In genomic region chr2:76406151-76406936, GRCm38 (mm10) we compare ENCODE assay signal across 8 mouse cellular contexts. TPM values are rescaled to one million over a fixed set of nuclear protein-coding genes. Genes with fewer than 3 reads are reported as not detected.
A peak's percentile ranks its signal among the peaks of the same experiment; 100 is the strongest.
DNase-seq lines count a peak whose midpoint lies in the region; ATAC-seq and TF ChIP-seq lines count a peak whose summit lies in the region.

Osbpl6 (plus strand) TSS chr2:76406508.

- no peak for TF ChIP-seq RAD21 in CH12.LX (IDR thresholded peaks at IDR 0.05; ENCODE audit: low read depth, low read length)

- in situ Hi-C loops in CH12.LX (cut with MboI; ENCODE audit: low pct_ligation_motif_present, low pct_unique_long_range_greater_than_20kb, low sequenced_read_pairs), result no loop called here

- peak within 1 kb of the TSS; percentile 83 for H3K4me2 ChIP-seq in CH12.LX (ENCODE audit: insufficient read depth, low read depth, poor library complexity, severe bottlenecking)
- H3K4me2 ChIP-seq in forebrain, embryonic 14.5 days (ENCODE audit: low read length), result peak within 1 kb of the TSS; percentile 80
- H3K4me2 ChIP-seq in heart, embryonic 16.5 days (ENCODE audit: low read depth, low read length), result peak within 1 kb of the TSS; percentile 84
- peak within 1 kb of the TSS; percentile 65 for H3K4me2 ChIP-seq in liver, embryonic 14.5 days (ENCODE audit: low read depth)
- H3K4me2 ChIP-seq in neural tube, embryonic 12.5 days (replicated peaks), result peak within 1 kb of the TSS; percentile 88

- H3K4me1 ChIP-seq in CH12.LX (ENCODE audit: control insufficient read depth in 1 of 2, insufficient read depth in 2 of 2), result peaks cover 0 to 9% of the 10 kb centered on the region in 2 experiments; a peak in 3 of 4 replicates
- no peaks in the 10 kb centered on the region for H3K4me1 ChIP-seq in brown adipose tissue, adult 24 weeks (ENCODE audit: control insufficient read depth, insufficient read depth, insufficient read length, low read length)
- H3K4me1 ChIP-seq in forebrain, embryonic 14.5 days (ENCODE audit: control insufficient read depth, insufficient read depth, low read length), result no peaks in the 10 kb centered on the region; the same call in 1 of the 2 replicates
- peaks cover 6% of the 10 kb centered on the region; the same call in 1 of the 2 replicates for H3K4me1 ChIP-seq in heart, embryonic 16.5 days (ENCODE audit: control insufficient read depth, insufficient read depth, low read length)
- H3K4me1 ChIP-seq in liver, embryonic 14.5 days (replicated peaks; ENCODE audit: control insufficient read depth in 2 of 2, insufficient read depth in 2 of 2, low read length in 1 of 2), result no peaks in the 10 kb centered on the region
- peaks cover 7% of the 10 kb centered on the region; the same call in 1 of the 2 replicates for H3K4me1 ChIP-seq in neural tube, embryonic 12.5 days

- H3K79me2 ChIP-seq in CH12.LX (replicated peaks; ENCODE audit: control insufficient read depth, extremely low read depth, insufficient read depth, poor library complexity, severe bottlenecking), result no peaks in the 10 kb centered on the region

- peak within 1 kb of the TSS in 2 of 3 experiments; percentile 59 to 68 for H3K4me3 ChIP-seq in CH12.LX (replicated peaks in 1 of 3; ENCODE audit: low read depth in 2 of 3, low read length in 2 of 3, poor library complexity in 1 of 3)
- peak within 1 kb of the TSS; percentile 86 for H3K4me3 ChIP-seq in brown adipose tissue, adult 24 weeks (ENCODE audit: insufficient read depth, low read depth, low read length)
- peak within 1 kb of the TSS; percentile 86 for H3K4me3 ChIP-seq in forebrain, embryonic 14.5 days (ENCODE audit: low read depth, low read length)
- peak within 1 kb of the TSS; percentile 76 for H3K4me3 ChIP-seq in heart, embryonic 16.5 days (ENCODE audit: low read length)
- H3K4me3 ChIP-seq in liver, embryonic 14.5 days (ENCODE audit: insufficient read depth in 1 of 2, low read depth in 2 of 2, low read length in 2 of 2), result peak within 1 kb of the TSS; percentile 49 to 58
- H3K4me3 ChIP-seq in neural tube, embryonic 12.5 days, result peak within 1 kb of the TSS; percentile 83

- under 1% methylated on average over 77 of the region's 89 CpGs for WGBS in forebrain, embryonic 14.5 days
- under 1% methylated on average over 83 of the region's 89 CpGs for WGBS in heart, embryonic 16.5 days
- under 1% methylated on average over 81 of the region's 89 CpGs for WGBS in liver, embryonic 14.5 days (ENCODE audit: insufficient replicate concordance)
- under 1% methylated on average over 85 of the region's 89 CpGs for WGBS in neural tube, embryonic 12.5 days

- no peaks in the 10 kb centered on the region for H3K9me3 ChIP-seq in CH12.LX (replicated peaks; ENCODE audit: low read length)
- no peaks in the 10 kb centered on the region for H3K9me3 ChIP-seq in forebrain, embryonic 14.5 days (replicated peaks; ENCODE audit: control insufficient read depth, low read length)
- H3K9me3 ChIP-seq in heart, embryonic 16.5 days (replicated peaks; ENCODE audit: control insufficient read depth, low read length), result no peaks in the 10 kb centered on the region
- no peaks in the 10 kb centered on the region for H3K9me3 ChIP-seq in liver, embryonic 14.5 days (ENCODE audit: control insufficient read depth, low read length)
- no peaks in the 10 kb centered on the region for H3K9me3 ChIP-seq in neural tube, embryonic 12.5 days

- H3K27me3 ChIP-seq in CH12.LX (replicated peaks), result peaks cover 29% of the 10 kb centered on the region
- 0 out of 2 replicates have a peak, but pooled peaks cover 7% of the 10 kb centered on the region for H3K27me3 ChIP-seq in forebrain, embryonic 14.5 days (replicated peaks; ENCODE audit: control insufficient read depth, insufficient read depth, low read length)
- H3K27me3 ChIP-seq in heart, embryonic 16.5 days (ENCODE audit: control insufficient read depth, insufficient read depth, low read length), result peaks cover 5% of the 10 kb centered on the region; the same call in 1 of the 2 replicates
- H3K27me3 ChIP-seq in liver, embryonic 14.5 days (ENCODE audit: control insufficient read depth, insufficient read depth, low read length), result peaks cover 45% of the 10 kb centered on the region
- H3K27me3 ChIP-seq in neural tube, embryonic 12.5 days (replicated peaks), result no peaks in the 10 kb centered on the region

- DNase-seq in CH12.LX (ENCODE audit: extremely low read depth), result peak; percentile 4
- peak; percentile 85 for DNase-seq in forebrain, embryonic 14.5 days (ENCODE audit: low spot score)
- DNase-seq in kidney, postnatal 25 days, result peak; percentile 71 to 86
- DNase-seq in liver, embryonic 14.5 days (ENCODE audit: low read depth in 3 of 3, low spot score in 3 of 3), result no peak
- peak; percentile 14 for DNase-seq in thymus, postnatal 0 days (ENCODE audit: low spot score)

- no peak within 1 kb of the TSS for H3K27ac ChIP-seq in CH12.LX (ENCODE audit: insufficient read depth, low read depth)
- H3K27ac ChIP-seq in brown adipose tissue, adult 24 weeks (replicated peaks; ENCODE audit: low read depth, low read length), result no peak within 1 kb of the TSS
- peak within 1 kb of the TSS; percentile 79 for H3K27ac ChIP-seq in forebrain, embryonic 14.5 days (ENCODE audit: low read depth, low read length)
- H3K27ac ChIP-seq in heart, embryonic 16.5 days (ENCODE audit: low read length), result peak within 1 kb of the TSS; percentile 35; the same call in 1 of the 2 replicates
- H3K27ac ChIP-seq in liver, embryonic 14.5 days, result no peak within 1 kb of the TSS
- peak within 1 kb of the TSS; percentile 80 for H3K27ac ChIP-seq in neural tube, embryonic 12.5 days

- dilution Hi-C loops in CH12.LX (cut with MboI; ENCODE audit: extremely low pct_ligation_motif_present, extremely low pct_unique_long_range_greater_than_20kb, low sequenced_read_pairs), result no loop called here

- ATAC-seq in forebrain, embryonic 14.5 days, result peak; percentile 95
- peak; percentile 93 for ATAC-seq in heart, embryonic 16.5 days (replicated peaks; ENCODE audit: extremely low read depth, insufficient read depth, low FRiP score)
- ATAC-seq in liver, embryonic 14.5 days (ENCODE audit: insufficient read depth), result peak; percentile 57; the same call in 1 of the 2 replicates
- ATAC-seq in neural tube, embryonic 12.5 days (ENCODE audit: low FRiP score, low read depth), result peak; percentile 95

- no peaks in the 10 kb centered on the region for H3K36me3 ChIP-seq in CH12.LX (replicated peaks in 1 of 2; ENCODE audit: control insufficient read depth in 1 of 2, insufficient read depth in 1 of 2, low read length in 1 of 2)
- H3K36me3 ChIP-seq in forebrain, embryonic 14.5 days (ENCODE audit: control insufficient read depth, insufficient read depth, low read length), result no peaks in the 10 kb centered on the region
- no peaks in the 10 kb centered on the region for H3K36me3 ChIP-seq in heart, embryonic 16.5 days (ENCODE audit: control insufficient read depth, insufficient read depth)
- no peaks in the 10 kb centered on the region for H3K36me3 ChIP-seq in liver, embryonic 14.5 days (replicated peaks; ENCODE audit: control insufficient read depth, insufficient read depth, low read depth)
- H3K36me3 ChIP-seq in neural tube, embryonic 12.5 days, result no peaks in the 10 kb centered on the region

- TF ChIP-seq POLR2A in CH12.LX (IDR thresholded peaks at IDR 0.05; ENCODE audit: low read depth, low read length), result no peak

- no peak for TF ChIP-seq EP300 in CH12.LX (IDR thresholded peaks at IDR 0.05; ENCODE audit: low read length)
- no peak for TF ChIP-seq EP300 in liver, embryonic 14.5 days (IDR thresholded peaks at IDR 0.05; ENCODE audit: low read depth)

- no peak within 1 kb of the TSS; the same call in 1 of the 2 replicates for H3K9ac ChIP-seq in CH12.LX (ENCODE audit: insufficient read depth, low read depth)
- peak within 1 kb of the TSS; percentile 89 for H3K9ac ChIP-seq in forebrain, embryonic 14.5 days (ENCODE audit: low read length)
- H3K9ac ChIP-seq in heart, embryonic 16.5 days (ENCODE audit: low read length), result peak within 1 kb of the TSS; percentile 78
- H3K9ac ChIP-seq in liver, embryonic 14.5 days (replicated peaks), result no peak within 1 kb of the TSS
- H3K9ac ChIP-seq in neural tube, embryonic 12.5 days, result peak within 1 kb of the TSS; percentile 87

- no peak for TF ChIP-seq CTCF in CH12.LX (conservative IDR thresholded peaks at IDR 0.05 in 1 of 2, IDR thresholded peaks at IDR 0.05 in 1 of 2; ENCODE audit: low read depth in 2 of 2, low read length in 2 of 2)
- no peak for TF ChIP-seq CTCF in liver, embryonic 14.5 days (IDR thresholded peaks at IDR 0.05; ENCODE audit: low read depth)

TF ChIP-seq in CH12.LX, 34 proteins besides CTCF, POLR2A, EP300 and RAD21:
- TF ChIP-seq ZKSCAN1 (IDR thresholded peaks at IDR 0.05; ENCODE audit: borderline replicate concordance, low read depth, low read length) (no peak), USF1 (IDR thresholded peaks at IDR 0.05; ENCODE audit: low read depth, low read length) (no peak), MEF2A (IDR thresholded peaks at IDR 0.05; ENCODE audit: borderline replicate concordance, low read depth, low read length) (no peak), ZC3H11A (IDR thresholded peaks at IDR 0.05; ENCODE audit: low read depth, low read length) (no peak), JUN (IDR thresholded peaks at IDR 0.05; ENCODE audit: insufficient read depth, low read depth, low read length) (no peak), ZMIZ1 (IDR thresholded peaks at IDR 0.05; ENCODE audit: low read depth, low read length) (no peak), BHLHE40 (IDR thresholded peaks at IDR 0.05; ENCODE audit: low read depth, low read length) (no peak)

RNA-seq across cellular contexts. Expression of gene Osbpl6, which starts in this region (rescaled TPM):
- total RNA-seq in CH12.LX (2012; rRNA removed) (0.38 TPM in 1 of 2 replicates, not detected in the other), CH12.LX (2014; rRNA removed) (0.19 TPM in 2 replicates)
- polyA plus RNA-seq in CH12.LX (2012; ENCODE audit: insufficient read length, low read depth), result 0.35 and 0.60 TPM in 2 replicates
- polyA plus RNA-seq in brown adipose tissue, adult 24 weeks (2012; ENCODE audit: insufficient read depth, insufficient read length, missing spikeins), result 5.2 and 5.8 TPM in 2 replicates
- polyA plus RNA-seq in forebrain, embryonic 14.5 days (2014; fragmentation: Nextera tagmentation; extraction: Ambion mirVana), result 12.1 and 17.7 TPM in 2 replicates
- polyA plus RNA-seq in heart, embryonic 16.5 days (2015; fragmentation: Nextera tagmentation; extraction: Ambion mirVana), result 5.9 and 6.0 TPM in 2 replicates
- polyA plus RNA-seq in liver, embryonic 14.5 days (2012; rRNA removed), result 0.17 and 0.41 TPM in 2 replicates
- 0.20 and 0.21 TPM in 2 replicates for polyA plus RNA-seq in liver, embryonic 14.5 days (2014; fragmentation: Nextera tagmentation; extraction: Ambion mirVana)
- 26.4 and 33.1 TPM in 2 replicates for polyA plus RNA-seq in neural tube, embryonic 12.5 days (2016; fragmentation: Nextera tagmentation; extraction: Ambion mirVana)
- 10.1 and 10.8 TPM in 2 replicates for polyA plus RNA-seq in thymus, postnatal 0 days (2015; fragmentation: Nextera tagmentation; extraction: Ambion mirVana)

Comparison
In these comparisons a context has a peak if more than half of its experiments do, and no peak if none do; other contexts are left out.
1. Peak in DNase-seq, H3K4me3 ChIP-seq and H3K4me2 ChIP-seq in CH12.LX; RNA of the gene not detected or under 1 TPM.
2. Peak in ATAC-seq, H3K4me3 ChIP-seq and H3K4me2 ChIP-seq in liver, embryonic 14.5 days; RNA of the gene not detected or under 1 TPM.
3. DNase-seq: peak in forebrain, embryonic 14.5 days (single experiment), kidney, postnatal 25 days (2 of 2) and thymus, postnatal 0 days (single experiment); none in liver, embryonic 14.5 days (0 of 3).
4. H3K27ac ChIP-seq: peak in forebrain, embryonic 14.5 days (single experiment), heart, embryonic 16.5 days (single experiment) and neural tube, embryonic 12.5 days (single experiment); none in CH12.LX (single experiment), brown adipose tissue, adult 24 weeks (single experiment) and liver, embryonic 14.5 days (single experiment).
5. H3K9ac ChIP-seq: peak in forebrain, embryonic 14.5 days (single experiment), heart, embryonic 16.5 days (single experiment) and neural tube, embryonic 12.5 days (single experiment); none in CH12.LX (single experiment) and liver, embryonic 14.5 days (single experiment).
6. Peak in every context shown above with its lines, with median percentiles within 50 percentile points of each other: H3K4me2 ChIP-seq, H3K4me3 ChIP-seq and ATAC-seq.